Mouse (Mus musculus) ES-E14 (cell line): Measurements from ENCODE around the gene March2. TPM values are rescaled to one million over a fixed set of nuclear protein-coding genes. Genes with fewer than 3 reads are reported as not detected.

Experiments
- DNase-seq: peaks from one replicate; pipeline ENCODE4 v3.0.0-alpha.2; 2013; ENCODE audit warnings: low read depth, low spot score
- H3K27ac ChIP-seq: 2 replicates; pipeline ENCODE4 v1.5.1; 2012; ENCODE audit warnings: low read depth, mild to moderate bottlenecking, low read length, moderate library complexity, mixed read lengths; ENCODE audit not compliant: poor library complexity, insufficient read depth, severe bottlenecking
- H3K36me3 ChIP-seq: 2 replicates; pipeline ENCODE4 v1.6.1; 2012; ENCODE audit warnings: mild to moderate bottlenecking, low read length, moderate library complexity, mixed read lengths; ENCODE audit not compliant: control insufficient read depth, poor library complexity, insufficient read depth, severe bottlenecking
- H3K4me1 ChIP-seq, 2 experiments: fragments of 150-350 bp in 1 of 2; sonication (generic) in 1 of 2; 2 replicates each; pipeline ENCODE4 v1.6.1; 2012; ENCODE audit warnings: low read length in 2 of 2, mild to moderate bottlenecking in 1 of 2, mixed read lengths in 1 of 2; ENCODE audit not compliant: control insufficient read depth in 2 of 2, insufficient read depth in 2 of 2, poor library complexity in 1 of 2
- H3K4me3 ChIP-seq, 2 experiments: fragments of 150-350 bp in 1 of 2; sonication (generic) in 1 of 2; 2 replicates each; pipeline ENCODE4 v1.5.1; 2012; ENCODE audit warnings: low read length in 2 of 2, low read depth in 1 of 2, mild to moderate bottlenecking in 1 of 2, mixed read lengths in 1 of 2; ENCODE audit not compliant: insufficient read depth in 1 of 2, poor library complexity in 1 of 2, severe bottlenecking in 1 of 2
- H3K9ac ChIP-seq: 2 replicates; pipeline ENCODE4 v1.6.1; 2012; ENCODE audit warnings: low read depth, mild to moderate bottlenecking, low read length, mixed read lengths; ENCODE audit not compliant: poor library complexity, insufficient read depth, severe bottlenecking
- H3K9me3 ChIP-seq: fragments of 150-350 bp; sonication (generic); 2 replicates; pipeline ENCODE4 v1.6.1; 2012; ENCODE audit warnings: low read depth, mild to moderate bottlenecking, low read length; ENCODE audit not compliant: control insufficient read depth, insufficient read depth
- CHD2 ChIP-seq: IDR thresholded peaks from 2 replicates; pipeline ENCODE4 v1.6.1; 2014; ENCODE audit warnings: mild to moderate bottlenecking, low read depth, low read length, inconsistent platforms
- HCFC1 ChIP-seq: IDR thresholded peaks from 2 replicates; pipeline ENCODE4 v1.6.1; 2012; ENCODE audit warnings: low read length, inconsistent platforms, borderline replicate concordance; ENCODE audit not compliant: insufficient read depth
- MAFK ChIP-seq: IDR thresholded peaks from 2 replicates; pipeline ENCODE4 v1.6.1; 2014; ENCODE audit warnings: mild to moderate bottlenecking, low read depth, low read length, inconsistent platforms; ENCODE audit not compliant: insufficient read depth
- ZC3H11A ChIP-seq: IDR thresholded peaks from 2 replicates; pipeline ENCODE4 v1.6.1; 2012; ENCODE audit warnings: low read depth, mild to moderate bottlenecking, inconsistent platforms, low read length, borderline replicate concordance
- ZNF384 ChIP-seq: IDR thresholded peaks from 2 replicates; pipeline ENCODE4 v1.6.1; 2012; ENCODE audit warnings: low read depth, low read length, inconsistent platforms
- in situ Hi-C, 2 experiments: fragments of 600-800 bp; cut with MboI; formaldehyde crosslinking; loops; one replicate each; pipeline ENCODE4 v1.15.1; 2025; ENCODE audit warnings: low sequenced_read_pairs in 2 of 2, inconsistent platforms in 1 of 2; ENCODE audit not compliant: unreplicated experiment in 2 of 2
- total RNA-seq: library from RNA; depleted of rRNA; stranded (reverse); fragments of 300-350 nt; gene quantifications from 2 replicates; pipeline ENCODE4 v1.2.3, GENCODE M21; 2012; rRNA removed

Gene March2
- 14.3 and 17.4 TPM in 2 replicates for total RNA-seq

DNA sequence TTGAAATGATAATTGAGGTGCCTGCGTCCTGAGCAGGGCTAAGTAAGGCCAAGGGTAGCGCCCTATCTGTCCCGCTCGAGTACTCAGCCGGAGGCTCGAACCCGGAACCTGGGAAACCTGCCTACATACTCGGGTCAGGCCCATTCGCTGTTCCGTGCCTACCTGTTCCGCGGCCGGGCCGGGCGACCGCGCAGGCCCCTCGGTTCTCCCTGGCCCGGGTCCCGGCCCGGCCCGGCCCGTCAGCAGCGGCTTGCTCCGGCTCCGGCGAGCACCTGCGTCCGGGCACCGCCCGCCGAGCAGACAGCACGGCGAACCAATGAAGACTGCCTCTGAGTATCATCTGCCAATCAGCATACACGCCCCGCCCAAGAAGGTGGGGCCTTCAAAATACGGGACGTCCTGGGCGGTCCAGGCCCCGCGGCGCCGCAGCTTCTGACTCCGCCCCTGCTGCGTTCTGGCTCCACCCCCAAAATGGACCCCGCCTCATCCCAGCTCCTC, at the start of gene March2:
Gene March2, minus strand, starts transcription at position 287 of the 498 bp plus-strand sequence.
- no peaks in the 10 kb centered on the region for H3K4me1 ChIP-seq
- H3K4me3 ChIP-seq: peak within 1 kb of the TSS; percentile 75 to 83
- no peaks in the 10 kb centered on the region for H3K36me3 ChIP-seq
- H3K27ac ChIP-seq: no peak within 1 kb of the TSS
- in situ Hi-C loops: no loop called here
- no peaks in the 10 kb centered on the region for H3K9me3 ChIP-seq
- peak; percentile 23; the same call in 1 of the 2 replicates for TF ChIP-seq CHD2
- no peak for TF ChIP-seq ZC3H11A
- H3K9ac ChIP-seq: peak within 1 kb of the TSS; percentile 73
- peak; percentile 96 for DNase-seq

DNA sequence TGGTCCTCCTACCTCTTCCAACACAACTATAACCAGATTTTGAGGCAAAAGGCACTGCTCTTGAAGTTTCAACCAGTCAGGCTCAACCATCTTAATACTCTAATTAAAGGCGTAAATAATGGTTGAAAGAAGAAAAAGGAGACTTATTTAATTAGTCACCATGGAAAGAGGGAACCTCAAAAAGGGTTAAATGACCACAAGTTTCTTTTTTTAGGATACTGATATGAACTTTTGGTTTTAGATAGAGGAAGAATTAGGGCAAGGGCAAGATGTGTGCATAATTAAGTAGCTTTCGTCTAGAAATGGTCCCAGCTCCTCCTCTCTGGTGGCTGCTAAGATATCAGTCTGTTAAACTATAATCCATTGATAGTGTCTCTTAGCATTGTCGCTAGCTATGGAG, 47.9 kb upstream of the March2 start:
- Histone ChIP-seq H3K27ac (no peak overlapping the region), H3K4me3 (no peak overlapping the region), H3K36me3 (no peaks in the 10 kb centered on the region), H3K9me3 (no peaks in the 10 kb centered on the region), H3K9ac (no peak overlapping the region), H3K4me1 (no peaks in the 10 kb centered on the region)
- TF ChIP-seq HCFC1: no peak
- TF ChIP-seq ZC3H11A: no peak
- TF ChIP-seq MAFK: no peak
- no peak for TF ChIP-seq ZNF384
- TF ChIP-seq CHD2: no peak
- DNase-seq: no peak
- in situ Hi-C loops: no loop called here

DNA sequence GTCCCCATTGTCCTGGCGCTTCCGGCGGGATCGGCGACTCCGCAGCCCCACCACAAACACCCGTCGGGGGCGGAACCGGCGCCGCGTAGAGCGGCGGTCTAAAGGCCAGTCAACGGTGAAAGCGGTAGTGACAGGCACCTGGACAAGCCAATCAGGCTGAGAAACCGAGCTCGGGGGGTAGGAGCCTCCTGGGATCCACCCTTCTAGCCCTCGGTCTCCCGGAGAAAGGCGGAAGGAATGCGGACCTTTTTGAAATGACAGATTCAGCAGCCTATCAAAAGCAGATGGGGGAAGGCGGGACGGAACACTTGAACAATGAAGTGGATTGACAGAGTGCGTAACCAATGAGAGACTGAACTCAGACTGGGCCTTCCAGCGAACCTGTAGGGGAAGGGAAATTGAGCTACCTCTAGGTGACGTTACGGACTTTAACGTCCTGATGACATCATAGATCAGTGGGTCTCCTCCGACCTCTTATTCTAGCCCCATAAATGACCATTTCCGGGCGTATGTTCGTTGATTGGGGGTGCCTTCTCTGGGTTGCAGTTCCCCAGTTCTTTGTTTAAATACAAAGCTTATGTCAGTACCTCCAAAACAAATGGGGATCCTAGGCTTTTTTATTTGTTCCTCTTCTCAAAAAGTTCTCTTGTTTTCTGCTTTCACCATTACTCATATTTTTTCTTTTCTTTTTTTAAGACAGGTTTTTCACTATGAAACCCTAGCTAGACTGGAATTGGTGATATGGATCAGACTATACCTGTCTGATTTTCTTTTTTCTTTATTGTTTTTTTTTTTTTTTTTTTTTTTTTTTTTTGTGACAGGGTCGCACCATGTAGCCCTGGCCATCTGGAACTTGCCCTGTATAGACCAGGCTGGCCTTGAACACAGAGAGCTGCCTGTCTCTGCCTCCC, 42.0 kb upstream of the March2 start, which contains the start of gene Rab11b:
Gene Rab11b, minus strand, starts transcription at position 276 of the 911 bp plus-strand sequence.
- Histone ChIP-seq H3K27ac (peak within 1 kb of the TSS; percentile 99), H3K4me3 (peak within 1 kb of the TSS; percentile 87 to 99), H3K9me3 (no peaks in the 10 kb centered on the region), H3K4me1 (peaks cover 10 to 15% of the 10 kb centered on the region in 2 experiments; a peak in 2 of 4 replicates), H3K36me3 (no peaks in the 10 kb centered on the region; the same call in 1 of the 2 replicates), H3K9ac (peak within 1 kb of the TSS; percentile 100)
- peak; percentile 100 for DNase-seq
- TF ChIP-seq ZC3H11A (no peak), CHD2 (peak; percentile 96), MAFK (no peak), ZNF384 (peak; percentile 85), HCFC1 (no peak)
- in situ Hi-C loops: no loop called here

DNA sequence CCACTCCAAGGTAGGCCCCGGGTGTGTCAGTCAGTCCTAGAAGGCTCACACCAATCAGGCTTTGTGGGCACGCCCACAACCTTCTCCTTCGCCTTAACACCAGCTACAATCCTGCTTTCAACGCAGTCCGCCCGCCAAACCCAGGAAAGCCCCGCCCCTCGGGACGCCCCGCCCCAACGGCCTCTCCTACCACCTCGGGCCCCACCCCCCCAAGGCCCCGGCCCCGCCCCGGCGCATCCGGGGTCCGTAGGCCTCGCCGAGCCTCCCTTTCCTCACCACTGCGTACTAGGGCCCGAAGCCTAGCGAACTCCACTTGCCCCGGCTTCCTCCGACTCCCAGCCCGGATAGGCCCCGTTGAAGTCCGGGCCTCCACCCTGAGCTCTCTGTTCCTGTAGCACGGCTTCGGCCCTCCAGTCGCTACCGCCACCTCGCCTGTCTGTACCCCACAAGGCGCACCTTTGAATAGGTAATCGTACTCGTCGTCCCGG, 41.3 kb upstream of the March2 start:
- no peak for TF ChIP-seq ZC3H11A
- TF ChIP-seq MAFK: no peak
- no peak for TF ChIP-seq ZNF384
- 0 out of 2 replicates have a peak, but pooled peaks have one; percentile 48 for TF ChIP-seq HCFC1
- no peak for TF ChIP-seq CHD2
- H3K9ac ChIP-seq: peak overlapping the region; percentile 100
- H3K9me3 ChIP-seq: no peaks in the 10 kb centered on the region
- H3K36me3 ChIP-seq: no peaks in the 10 kb centered on the region; the same call in 1 of the 2 replicates
- peaks cover 10 to 18% of the 10 kb centered on the region in 2 experiments; a peak in 2 of 4 replicates for H3K4me1 ChIP-seq
- peak overlapping the region; percentile 87 to 99 for H3K4me3 ChIP-seq
- DNase-seq: peak; percentile 91
- in situ Hi-C loops: no loop called here
- peak overlapping the region; percentile 99 for H3K27ac ChIP-seq
